Mouse (Mus musculus) liver, embryonic 14.5 days (tissue): ENCODE results near the gene Clmn.

Experiments used
- CTCF ChIP-seq: IDR thresholded peaks from 2 replicates; pipeline ENCODE4 v1.5.1; 2016; ENCODE audit warnings: antibody characterized with exemption, low read depth, control low read depth
- EP300 ChIP-seq: IDR thresholded peaks from 2 replicates; pipeline ENCODE4 v1.6.1; 2016; ENCODE audit warnings: antibody characterized with exemption, low read depth

GRCm38 (mm10) chr12:104882533-104882932, 17.7 kb upstream of the Clmn start:
- TF ChIP-seq CTCF (no peak), EP300 (no peak)
